Mouse (Mus musculus) thymus, adult 2 months (tissue): ENCODE data around the gene Tmem213.

Experiments
- CTCF ChIP-seq: fragments of 200-500 bp; IDR thresholded peaks from 2 replicates; pipeline ENCODE4 v1.5.1; 2012; ENCODE audit warnings: mild to moderate bottlenecking, control low read depth, low read length, moderate library complexity, borderline replicate concordance; ENCODE audit not compliant: control insufficient read depth, poor library complexity, insufficient read depth; ENCODE audit errors: extremely low read depth
- POLR2A ChIP-seq: fragments of 200-500 bp; IDR thresholded peaks from 2 replicates; pipeline ENCODE4 v1.6.1; 2012; ENCODE audit warnings: mild to moderate bottlenecking, low read length, control low read depth, moderate library complexity; ENCODE audit not compliant: control insufficient read depth, poor library complexity, insufficient read depth; ENCODE audit errors: extremely low read depth

GRCm38 (mm10) chr6:38160102-38160501 is 51.0 kb downstream of the Tmem213 start:
- TF ChIP-seq CTCF (no peak), POLR2A (no peak)
